Mouse (Mus musculus) forebrain, embryonic 13.5 days (tissue): Measurements from ENCODE around the gene Smim20. TPM values are rescaled to one million over a fixed set of nuclear protein-coding genes. Genes with fewer than 3 reads are reported as not detected.

Experiments used
- ATAC-seq: fragments of 200-750 bp; cut with Nextera tagmentation; 2 replicates; pipeline ENCODE4 v1.8.0; 2017
- H3K27ac ChIP-seq: fragments of 300-500 bp; sonication (generic); 2 replicates; pipeline ENCODE4 v1.5.1; 2015; ENCODE audit warnings: inconsistent platforms, mild to moderate bottlenecking, moderate library complexity
- H3K27me3 ChIP-seq: fragments of 300-500 bp; sonication (generic); 2 replicates; pipeline ENCODE4 v1.6.1; 2015; ENCODE audit warnings: mild to moderate bottlenecking, inconsistent platforms
- H3K36me3 ChIP-seq: fragments of 300-500 bp; sonication (generic); 2 replicates; pipeline ENCODE4 v1.6.1; 2015; ENCODE audit warnings: mild to moderate bottlenecking, inconsistent platforms; ENCODE audit not compliant: poor library complexity, severe bottlenecking
- H3K4me1 ChIP-seq: fragments of 300-500 bp; sonication (generic); 2 replicates; pipeline ENCODE4 v1.6.1; 2015; ENCODE audit warnings: inconsistent platforms
- H3K4me2 ChIP-seq: fragments of 300-500 bp; sonication (generic); 2 replicates; pipeline ENCODE4 v1.6.1; 2015; ENCODE audit warnings: inconsistent platforms, mild to moderate bottlenecking, moderate library complexity
- H3K4me3 ChIP-seq: fragments of 300-500 bp; sonication (generic); 2 replicates; pipeline ENCODE4 v1.5.1; 2015; ENCODE audit warnings: mild to moderate bottlenecking, inconsistent platforms
- H3K9ac ChIP-seq: fragments of 300-500 bp; sonication (generic); 2 replicates; pipeline ENCODE4 v1.6.1; 2015; ENCODE audit warnings: mild to moderate bottlenecking, inconsistent platforms
- H3K9me3 ChIP-seq: fragments of 300-500 bp; sonication (generic); replicated peaks from 2 replicates; pipeline ENCODE4 v1.6.1; 2016; ENCODE audit warnings: inconsistent platforms
- WGBS: fragments of 180-500 bp; shearing (Covaris S2); methylation state at CpG from one replicate; pipeline ENCODE4 v1.1.7; 2015; 5-methylcytosine and 5-hydroxymethylcytosine counted together
- polyA plus RNA-seq: library from polyadenylated mRNA; unstranded; fragments of >200 nt; fragmentation: Nextera tagmentation; extraction: Ambion mirVana; gene quantifications from 2 replicates; pipeline ENCODE4 v1.2.1, GENCODE M21; 2015

Smim20 gene
- polyA plus RNA-seq, 1 experiment from 2014 or later: 64.8 TPM

DNA sequence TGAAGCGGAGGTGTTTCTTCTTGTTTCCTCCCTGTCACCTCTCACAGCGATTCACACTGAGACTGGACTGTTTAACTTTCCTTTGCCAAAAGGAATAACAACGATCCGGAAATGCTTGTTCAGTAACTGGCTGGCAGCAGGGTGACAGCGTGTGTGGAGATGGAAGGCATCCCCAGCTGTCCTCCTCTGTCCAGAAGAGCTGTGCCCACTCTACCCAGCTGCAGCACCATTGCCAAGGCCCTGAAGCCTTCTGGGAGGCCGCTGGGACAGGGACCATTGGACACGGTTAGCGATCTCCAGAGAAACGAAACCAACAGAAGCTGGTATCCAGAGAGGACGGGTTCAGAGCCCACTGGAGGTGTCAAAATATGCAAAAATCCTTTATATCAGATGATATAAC is 22.9 kb upstream of the Smim20 start:
- Histone ChIP-seq H3K4me1 (peaks cover 30% of the 10 kb centered on the region), H3K9ac (no peak overlapping the region), H3K36me3 (no peaks in the 10 kb centered on the region), H3K27me3 (no peaks in the 10 kb centered on the region), H3K27ac (no peak overlapping the region), H3K9me3 (no peaks in the 10 kb centered on the region), H3K4me2 (no peak overlapping the region), H3K4me3 (no peak overlapping the region)
- ATAC-seq: no peak
- WGBS: 82% methylated on average over 10 of the region's 10 CpGs

DNA sequence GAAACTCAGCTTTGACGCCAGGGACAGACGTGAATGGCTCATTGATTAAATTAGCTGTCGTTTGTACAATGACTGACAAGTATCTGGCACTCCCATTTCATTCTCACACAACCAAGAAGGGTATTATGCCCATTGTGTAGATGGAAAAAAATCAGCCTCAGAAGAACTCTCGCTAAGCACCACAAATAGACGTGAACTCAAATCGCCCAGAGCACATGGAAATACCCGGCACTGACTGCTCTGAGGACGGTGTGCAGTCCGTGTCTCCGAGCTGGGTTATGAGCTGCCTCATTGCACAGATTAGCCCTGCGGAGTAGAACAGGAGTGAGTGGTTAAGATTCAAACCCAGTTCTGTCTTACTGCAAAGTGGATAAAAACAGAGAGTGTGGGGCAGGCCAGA is 18.4 kb upstream of the Smim20 start:
- Histone ChIP-seq H3K36me3 (no peaks in the 10 kb centered on the region), H3K27ac (peak overlapping the region; percentile 72; the same call in 1 of the 2 replicates), H3K4me2 (0 out of 2 replicates have a peak overlapping the region, but pooled peaks have one; percentile 2), H3K9ac (no peak overlapping the region), H3K4me3 (no peak overlapping the region), H3K27me3 (no peaks in the 10 kb centered on the region), H3K9me3 (no peaks in the 10 kb centered on the region), H3K4me1 (peaks cover 26% of the 10 kb centered on the region)
- peak; percentile 53 for ATAC-seq
- 11% methylated on average over 11 of the region's 11 CpGs for WGBS

DNA sequence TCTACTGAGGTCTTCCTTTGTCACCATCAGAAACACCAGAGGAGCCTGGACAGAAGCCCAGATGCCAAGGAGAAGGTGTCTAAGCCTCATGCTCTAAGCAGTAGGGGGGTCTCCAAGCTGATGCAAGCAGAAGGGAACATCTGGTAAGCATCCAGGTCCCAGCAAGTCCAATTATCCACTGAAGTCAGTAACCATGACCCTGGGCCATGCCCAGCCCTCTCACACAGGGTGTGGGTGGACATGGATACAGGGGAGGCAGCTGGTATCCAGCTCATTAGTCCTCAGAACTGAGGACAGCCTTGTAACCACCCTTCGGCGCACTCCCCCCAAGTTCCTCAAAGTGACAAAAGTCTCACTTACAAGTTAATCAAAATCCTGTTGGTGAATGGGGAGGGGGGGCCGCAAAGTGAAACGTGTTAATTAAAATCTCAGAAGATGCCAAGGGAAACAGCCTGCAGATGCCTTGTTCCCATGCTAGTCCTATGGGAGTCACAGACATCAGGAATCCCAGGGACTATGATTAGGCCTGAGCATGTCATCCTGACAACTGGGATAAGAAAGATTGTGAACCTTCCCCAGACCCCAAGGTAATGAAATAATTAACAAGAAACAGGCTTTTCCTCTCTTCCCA is 17.3 kb upstream of the Smim20 start:
- no peaks in the 10 kb centered on the region for H3K36me3 ChIP-seq
- 50% methylated on average over 4 of the region's 4 CpGs for WGBS
- H3K27me3 ChIP-seq: no peaks in the 10 kb centered on the region
- H3K4me2 ChIP-seq: no peak overlapping the region
- peaks cover 26% of the 10 kb centered on the region for H3K4me1 ChIP-seq
- no peak overlapping the region for H3K9ac ChIP-seq
- no peak overlapping the region for H3K4me3 ChIP-seq
- peak overlapping the region; percentile 72 for H3K27ac ChIP-seq
- no peaks in the 10 kb centered on the region for H3K9me3 ChIP-seq
- ATAC-seq: peak; percentile 81

DNA sequence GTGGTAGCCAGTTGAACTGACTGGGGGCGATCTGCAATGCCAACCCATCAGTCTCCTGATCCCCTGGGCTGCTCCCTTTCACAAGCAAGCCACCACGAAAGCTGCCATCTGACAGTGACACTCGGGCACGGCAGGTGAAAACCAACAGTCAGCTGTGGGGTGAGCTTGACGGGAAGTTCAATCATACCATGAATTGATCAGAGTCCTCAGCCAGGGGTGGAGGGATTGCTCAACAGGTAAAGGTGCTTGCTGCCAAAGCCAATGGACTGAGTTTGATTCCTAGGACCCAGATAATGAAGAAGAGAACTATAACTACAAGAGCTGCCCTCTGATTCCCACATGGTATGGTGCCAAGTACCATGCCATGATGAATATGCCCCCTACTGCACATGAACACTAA is 12.7 kb upstream of the Smim20 start:
- WGBS: 91% methylated on average over 5 of the region's 5 CpGs
- H3K4me2 ChIP-seq: no peak overlapping the region
- no peaks in the 10 kb centered on the region for H3K9me3 ChIP-seq
- no peaks in the 10 kb centered on the region for H3K36me3 ChIP-seq
- H3K27me3 ChIP-seq: 0 out of 2 replicates have a peak, but pooled peaks cover under 1% of the 10 kb centered on the region
- no peak overlapping the region for H3K4me3 ChIP-seq
- no peak overlapping the region for H3K27ac ChIP-seq
- H3K9ac ChIP-seq: no peak overlapping the region
- ATAC-seq: no peak
- H3K4me1 ChIP-seq: peaks cover 38% of the 10 kb centered on the region

DNA sequence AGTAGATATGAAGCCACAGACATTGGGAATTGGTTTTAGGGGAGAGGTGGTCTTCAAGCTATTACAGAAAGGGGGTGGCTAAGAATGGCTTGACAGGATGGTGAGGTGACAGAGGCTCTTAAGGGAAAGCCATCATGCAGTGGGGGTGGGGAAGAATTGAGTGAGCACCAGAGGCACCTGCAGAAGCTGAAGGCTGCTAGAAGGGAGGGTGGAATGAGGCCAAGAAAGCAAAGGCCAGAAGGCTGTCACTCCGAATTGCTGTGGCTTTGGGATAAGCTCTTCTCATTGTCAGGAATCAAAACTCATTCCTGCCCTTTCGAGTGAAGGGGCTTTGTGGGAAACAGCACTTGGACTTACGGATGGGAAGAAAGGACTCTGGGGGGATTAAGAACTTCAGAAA is 12.1 kb upstream of the Smim20 start:
- Histone ChIP-seq H3K36me3 (no peaks in the 10 kb centered on the region), H3K4me3 (no peak overlapping the region), H3K9ac (no peak overlapping the region), H3K27me3 (0 out of 2 replicates have a peak, but pooled peaks cover 2% of the 10 kb centered on the region), H3K4me2 (no peak overlapping the region), H3K4me1 (peaks cover 34% of the 10 kb centered on the region), H3K9me3 (no peaks in the 10 kb centered on the region), H3K27ac (no peak overlapping the region)
- 26% methylated on average over 3 of the region's 3 CpGs for WGBS
- no peak for ATAC-seq

DNA sequence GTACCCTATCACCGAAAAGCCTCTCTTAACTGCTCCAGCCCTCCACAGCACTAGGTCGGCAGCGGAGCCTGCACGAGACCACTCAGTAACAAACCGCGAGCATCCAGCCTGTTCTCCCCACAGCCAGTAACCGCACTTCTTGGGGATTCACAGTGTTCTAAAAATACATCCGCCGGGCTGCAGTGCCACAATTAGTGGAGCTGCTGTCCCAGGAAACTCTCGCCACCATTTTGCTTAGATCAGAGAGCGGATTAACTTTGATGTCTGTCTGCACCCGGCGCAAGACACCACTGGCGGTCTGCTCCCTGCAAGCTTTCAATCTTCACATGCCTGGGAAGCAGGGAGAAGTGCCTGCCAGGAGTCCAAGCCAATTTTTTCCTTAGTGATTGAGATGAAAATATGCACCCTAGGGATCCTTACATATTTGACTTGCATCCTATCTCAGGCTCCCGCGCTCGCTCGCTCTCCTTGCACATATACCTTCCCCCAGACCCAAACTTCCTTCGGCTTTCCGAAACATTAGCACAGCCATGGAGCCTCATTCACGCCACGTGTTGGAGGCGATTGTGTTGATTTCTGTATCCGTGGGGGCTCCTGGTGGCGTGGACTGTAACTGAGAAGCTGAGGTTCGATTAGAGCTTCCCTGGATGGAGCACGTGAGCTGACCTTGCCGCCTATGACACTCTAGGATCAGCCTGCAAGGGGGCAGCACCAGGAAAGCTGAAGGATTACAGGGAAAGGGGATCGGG is 8.7 kb upstream of the Smim20 start:
- H3K27ac ChIP-seq: peak overlapping the region; percentile 38; the same call in 1 of the 2 replicates
- peaks cover 34% of the 10 kb centered on the region for H3K4me1 ChIP-seq
- WGBS: 3% methylated on average over 29 of the region's 29 CpGs

DNA sequence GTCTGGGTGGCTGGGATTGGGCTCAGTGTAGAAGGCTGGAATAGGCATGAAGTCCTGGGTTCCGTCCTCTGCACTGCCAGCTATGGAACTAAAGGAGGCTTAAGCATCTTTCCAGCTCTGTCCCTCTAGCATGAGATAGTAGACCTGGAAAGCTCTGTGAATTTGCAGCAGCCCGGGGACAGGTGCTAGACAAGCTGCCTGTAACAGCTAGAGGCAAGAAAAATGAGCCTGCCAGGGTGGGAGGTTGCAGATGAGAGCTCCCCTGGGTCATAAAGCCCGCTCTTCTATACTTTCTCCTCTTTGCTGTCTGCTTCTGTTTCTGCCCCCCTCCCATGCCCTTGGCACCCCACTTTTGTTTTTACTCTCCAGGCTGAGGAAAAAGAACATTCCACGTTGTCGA is 7.0 kb upstream of the Smim20 start:
- ATAC-seq: peak; percentile 41; the same call in 1 of the 2 replicates
- Histone ChIP-seq H3K9me3 (no peaks in the 10 kb centered on the region), H3K36me3 (no peaks in the 10 kb centered on the region), H3K4me3 (no peak overlapping the region), H3K4me1 (peaks cover 33% of the 10 kb centered on the region), H3K4me2 (no peak overlapping the region), H3K9ac (no peak overlapping the region), H3K27me3 (0 out of 2 replicates have a peak, but pooled peaks cover 2% of the 10 kb centered on the region), H3K27ac (no peak overlapping the region)
- 65% methylated on average over 5 of the region's 5 CpGs for WGBS

More for the DNA sequence above, 8.7 kb upstream of the Smim20 start:
- Histone ChIP-seq H3K36me3 (no peaks in the 10 kb centered on the region), H3K9me3 (no peaks in the 10 kb centered on the region), H3K4me2 (peak overlapping the region; percentile 67), H3K9ac (peak overlapping the region; percentile 60), H3K27me3 (0 out of 2 replicates have a peak, but pooled peaks cover 2% of the 10 kb centered on the region), H3K4me3 (peak overlapping the region; percentile 36)
- ATAC-seq: peak; percentile 64

DNA sequence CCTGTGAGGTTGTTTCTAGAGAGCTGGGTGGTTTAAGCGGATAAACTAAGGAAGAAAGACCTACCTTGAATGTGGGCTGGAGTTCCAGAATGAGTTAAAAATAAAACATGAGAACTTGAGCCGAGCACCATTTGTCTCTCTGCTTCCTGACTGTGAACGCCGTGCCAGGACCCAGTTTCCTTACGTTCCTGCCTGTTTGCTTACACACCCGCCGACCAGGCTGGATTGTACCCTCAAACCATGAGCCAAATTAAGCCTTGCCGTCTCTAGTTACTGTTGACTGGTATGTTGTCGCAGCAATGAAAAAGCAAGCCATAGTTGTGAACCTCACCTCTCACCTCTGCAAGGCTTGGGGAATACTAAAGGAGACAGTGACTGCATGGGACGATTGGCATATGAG is 4.9 kb upstream of the Smim20 start:
- no peaks in the 10 kb centered on the region for H3K9me3 ChIP-seq
- 0 out of 2 replicates have a peak, but pooled peaks cover 2% of the 10 kb centered on the region for H3K27me3 ChIP-seq
- no peak overlapping the region for H3K4me2 ChIP-seq
- H3K27ac ChIP-seq: no peak overlapping the region
- no peak overlapping the region for H3K9ac ChIP-seq
- ATAC-seq: no peak
- peaks cover 25% of the 10 kb centered on the region for H3K4me1 ChIP-seq
- WGBS: 94% methylated on average over 10 of the region's 10 CpGs
- H3K4me3 ChIP-seq: no peak overlapping the region
- H3K36me3 ChIP-seq: no peaks in the 10 kb centered on the region

DNA sequence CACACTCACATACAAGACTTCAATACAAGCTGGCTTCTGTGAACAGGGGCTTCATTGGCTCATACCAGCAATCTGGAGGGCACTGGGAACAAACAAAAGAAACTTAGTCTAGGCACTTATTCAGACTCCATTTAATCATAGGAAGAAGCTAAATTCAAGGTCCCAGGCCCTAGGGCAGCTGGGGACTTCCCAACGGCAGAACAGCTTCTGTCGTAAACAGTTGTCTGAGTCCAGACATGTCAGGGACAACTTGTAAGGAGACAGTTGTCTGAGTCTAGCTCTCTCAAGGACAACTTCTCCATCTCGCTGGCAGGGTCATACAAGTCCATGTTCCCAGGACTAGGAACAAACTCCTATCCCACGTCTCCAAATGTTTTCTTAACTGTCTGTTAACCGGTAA is 2.8 kb upstream of the Smim20 start:
- H3K36me3 ChIP-seq: no peaks in the 10 kb centered on the region
- H3K27me3 ChIP-seq: 0 out of 2 replicates have a peak, but pooled peaks cover 2% of the 10 kb centered on the region
- no peak overlapping the region for H3K4me3 ChIP-seq
- WGBS: 88% methylated on average over 5 of the region's 5 CpGs
- no peak overlapping the region for H3K4me2 ChIP-seq
- ATAC-seq: no peak
- H3K27ac ChIP-seq: no peak overlapping the region
- no peaks in the 10 kb centered on the region for H3K9me3 ChIP-seq
- peaks cover 20% of the 10 kb centered on the region; the same call in 1 of the 2 replicates for H3K4me1 ChIP-seq
- H3K9ac ChIP-seq: no peak overlapping the region

DNA sequence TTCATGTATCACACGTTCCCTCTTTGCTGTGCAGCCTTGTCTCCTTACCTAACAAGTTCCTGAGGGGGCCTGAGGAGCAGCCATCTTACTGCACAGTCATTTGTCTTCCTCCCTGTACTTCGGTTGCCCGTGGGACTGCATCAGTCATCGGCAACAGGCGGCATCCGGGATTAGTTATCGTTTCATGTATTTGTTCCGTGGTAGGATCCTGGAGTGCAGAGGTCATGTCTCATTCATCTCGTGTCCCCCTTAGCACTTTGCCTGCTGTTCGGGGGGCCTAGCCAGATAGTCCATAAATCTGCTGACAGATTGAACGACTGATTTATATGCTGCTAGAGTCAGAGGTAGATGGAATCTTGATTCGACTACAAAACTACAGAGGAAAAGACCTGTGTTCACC is 1.1 kb upstream of the Smim20 start:
- Histone ChIP-seq H3K36me3 (no peaks in the 10 kb centered on the region), H3K4me1 (peaks cover 15% of the 10 kb centered on the region; the same call in 1 of the 2 replicates), H3K27me3 (no peaks in the 10 kb centered on the region), H3K9me3 (no peaks in the 10 kb centered on the region), H3K9ac (no peak overlapping the region), H3K4me2 (no peak overlapping the region), H3K4me3 (no peak overlapping the region), H3K27ac (no peak overlapping the region)
- 92% methylated on average over 12 of the region's 12 CpGs for WGBS
- no peak for ATAC-seq

DNA sequence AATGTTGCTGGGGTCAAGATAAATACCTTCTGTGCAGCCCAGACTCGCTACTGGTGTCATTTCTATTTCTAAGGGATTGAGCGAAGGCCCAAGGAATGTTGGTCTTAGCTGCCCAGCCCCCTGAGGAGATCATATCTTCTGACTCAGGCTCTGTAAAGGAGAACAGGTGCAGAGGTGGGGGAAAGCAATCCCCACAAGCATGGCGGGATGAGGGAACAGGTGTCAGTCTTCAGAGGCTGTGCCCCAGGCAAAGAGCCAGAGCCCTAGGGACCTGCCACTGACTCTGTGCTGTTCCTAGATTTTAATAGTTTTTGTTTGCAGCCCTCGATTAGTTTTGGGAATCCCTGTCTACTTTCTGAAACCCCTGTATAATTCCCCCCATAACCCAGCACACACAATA is 702 bp upstream of the Smim20 start:
- Histone ChIP-seq H3K4me3 (no peak overlapping the region), H3K27me3 (no peaks in the 10 kb centered on the region), H3K36me3 (no peaks in the 10 kb centered on the region), H3K9me3 (no peaks in the 10 kb centered on the region), H3K9ac (no peak overlapping the region), H3K27ac (no peak overlapping the region), H3K4me2 (peak overlapping the region; percentile 69; the same call in 1 of the 2 replicates), H3K4me1 (peaks cover 15% of the 10 kb centered on the region; the same call in 1 of the 2 replicates)
- 84% methylated on average over 4 of the region's 4 CpGs for WGBS
- ATAC-seq: no peak

DNA sequence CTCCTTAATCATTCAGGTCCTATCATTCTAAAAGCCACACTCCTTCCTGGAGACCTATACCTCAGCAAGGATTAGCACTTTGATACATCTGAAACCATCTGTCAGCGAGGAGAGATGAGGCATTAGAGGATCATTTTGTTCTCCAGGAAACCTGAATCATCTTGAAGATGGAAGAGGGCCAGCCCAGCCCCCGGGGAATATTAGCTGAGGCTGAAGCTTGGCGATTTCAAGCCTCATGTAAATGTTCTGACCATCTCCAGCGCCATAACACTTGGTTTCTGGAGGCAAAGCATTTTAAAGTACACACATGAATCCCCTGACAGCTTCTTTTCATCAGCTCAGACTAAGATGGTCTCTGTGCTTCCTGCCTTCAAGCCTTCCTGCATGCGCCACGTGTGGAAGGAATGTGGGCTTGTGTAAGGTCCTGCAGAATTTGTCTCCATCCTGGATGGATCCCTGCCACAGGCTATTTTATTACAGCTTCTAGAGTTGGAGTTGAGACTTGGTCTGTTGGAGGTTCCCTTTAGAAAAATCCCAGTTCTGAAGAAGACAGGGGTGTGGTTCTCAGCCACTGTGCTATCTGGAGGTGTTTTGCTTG is 1.3 kb downstream of the Smim20 start:
- Histone ChIP-seq H3K4me1 (peaks cover 17% of the 10 kb centered on the region; the same call in 1 of the 2 replicates), H3K27ac (no peak overlapping the region), H3K4me2 (no peak overlapping the region), H3K9ac (no peak overlapping the region), H3K36me3 (no peaks in the 10 kb centered on the region), H3K27me3 (no peaks in the 10 kb centered on the region), H3K9me3 (no peaks in the 10 kb centered on the region), H3K4me3 (no peak overlapping the region)
- ATAC-seq: no peak
- WGBS: 85% methylated on average over 6 of the region's 6 CpGs
